In genomic region chr9:21748033-21748432, GRCm38 (mm10) we compare ENCODE assay signal across 9 mouse cellular contexts. TPM values are rescaled to one million over a fixed set of nuclear protein-coding genes. Genes with fewer than 3 reads are reported as not detected.
DNase-seq lines count a peak whose midpoint lies in the region; ATAC-seq lines count a peak whose summit lies in the region.
"Had no signal": no experiment of that assay in that cellular context is flagged by ENCODE, and none has a peak within 500 bp of the region (broad histone marks: within the 10 kb centered on the region; RNA-seq: fewer than 3 reads in every experiment).

No protein-coding gene starts in this region.

- no peak for ATAC-seq in embryonic facial prominence, embryonic 14.5 days (ENCODE audit: low read depth)
- ATAC-seq in forebrain, embryonic 15.5 days (replicated peaks) = peak; percentile 67
- ATAC-seq in intestine, embryonic 15.5 days = no peak

- H3K27ac ChIP-seq in embryonic facial prominence, embryonic 14.5 days (replicated peaks; ENCODE audit: low read depth, low read length) = no peak overlapping the region
- no peak overlapping the region for H3K27ac ChIP-seq in embryonic facial prominence, embryonic 10.5 days (replicated peaks)
- peak overlapping the region; percentile 75 for H3K27ac ChIP-seq in forebrain, embryonic 15.5 days (replicated peaks)
- 0 out of 2 replicates have a peak overlapping the region, but pooled peaks have one; percentile 11 for H3K27ac ChIP-seq in intestine, embryonic 15.5 days
- H3K27ac ChIP-seq: limb, embryonic 15.5 days had no signal

- H3K9ac ChIP-seq in embryonic facial prominence, embryonic 14.5 days (ENCODE audit: low read depth, low read length) = peak overlapping the region; percentile 19; the same call in 1 of the 2 replicates
- H3K9ac ChIP-seq in forebrain, embryonic 15.5 days (replicated peaks) = no peak overlapping the region
- no peak overlapping the region for H3K9ac ChIP-seq in intestine, embryonic 15.5 days
- H3K9ac ChIP-seq: limb, embryonic 15.5 days had no signal

- peaks cover 69% of the 10 kb centered on the region for H3K36me3 ChIP-seq in embryonic facial prominence, embryonic 14.5 days (ENCODE audit: control insufficient read depth, insufficient read depth, low read length)
- H3K36me3 ChIP-seq in embryonic facial prominence, embryonic 10.5 days (replicated peaks) = peaks cover 80% of the 10 kb centered on the region
- H3K36me3 ChIP-seq in forebrain, embryonic 15.5 days = peaks cover 43% of the 10 kb centered on the region
- peaks cover 47% of the 10 kb centered on the region for H3K36me3 ChIP-seq in intestine, embryonic 15.5 days

- H3K4me2 ChIP-seq in embryonic facial prominence, embryonic 14.5 days (ENCODE audit: low read depth, low read length) = no peak overlapping the region
- H3K4me2 ChIP-seq in forebrain, embryonic 15.5 days (replicated peaks) = no peak overlapping the region
- no peak overlapping the region for H3K4me2 ChIP-seq in intestine, embryonic 15.5 days (replicated peaks)
- H3K4me2 ChIP-seq: limb, embryonic 15.5 days had no signal

- no peak overlapping the region for H3K4me3 ChIP-seq in embryonic facial prominence, embryonic 14.5 days (ENCODE audit: low read depth, low read length)
- no peak overlapping the region for H3K4me3 ChIP-seq in embryonic facial prominence, embryonic 10.5 days
- no peak overlapping the region for H3K4me3 ChIP-seq in forebrain, embryonic 15.5 days
- H3K4me3 ChIP-seq in intestine, embryonic 15.5 days (replicated peaks) = no peak overlapping the region
- H3K4me3 ChIP-seq: limb, embryonic 15.5 days had no signal

- 0 out of 2 replicates have a peak, but pooled peaks cover 3% of the 10 kb centered on the region for H3K4me1 ChIP-seq in embryonic facial prominence, embryonic 14.5 days (ENCODE audit: control insufficient read depth, insufficient read depth, low read length)
- peaks cover 12% of the 10 kb centered on the region for H3K4me1 ChIP-seq in embryonic facial prominence, embryonic 10.5 days
- H3K4me1 ChIP-seq in forebrain, embryonic 15.5 days = peaks cover 4% of the 10 kb centered on the region; the same call in 1 of the 2 replicates
- H3K4me1 ChIP-seq in intestine, embryonic 15.5 days (replicated peaks) = peaks cover 13% of the 10 kb centered on the region

- H3K27me3 ChIP-seq in embryonic facial prominence, embryonic 14.5 days (replicated peaks; ENCODE audit: control insufficient read depth, insufficient read depth, low read length) = no peaks in the 10 kb centered on the region
- no peaks in the 10 kb centered on the region for H3K27me3 ChIP-seq in embryonic facial prominence, embryonic 10.5 days (replicated peaks; ENCODE audit: low read depth, poor library complexity, severe bottlenecking)
- no peaks in the 10 kb centered on the region for H3K27me3 ChIP-seq in forebrain, embryonic 15.5 days
- H3K27me3 ChIP-seq in intestine, embryonic 15.5 days (replicated peaks) = no peaks in the 10 kb centered on the region
- H3K27me3 ChIP-seq: limb, embryonic 15.5 days had no signal

- DNase-seq in embryonic facial prominence, embryonic 14.5 days (ENCODE audit: low spot score) = peak; percentile 20
- DNase-seq in embryonic facial prominence, embryonic 10.5 days (ENCODE audit: low spot score) = no peak
- peak; percentile 94 for DNase-seq in MN1 (ENCODE audit: low spot score)
- DNase-seq in lung, postnatal 10 days = peak; percentile 87
- no peak for DNase-seq in gastrocnemius, adult 18-20 months (ENCODE audit: low spot score)
- DNase-seq in embryo, embryonic 10.5 days (ENCODE audit: low spot score) = no peak

- WGBS in embryonic facial prominence, embryonic 14.5 days = 58% methylated on average over 7 of the region's 7 CpGs
- WGBS in embryonic facial prominence, embryonic 10.5 days = 83% methylated on average over 7 of the region's 7 CpGs
- WGBS in forebrain, embryonic 15.5 days = 71% methylated on average over 7 of the region's 7 CpGs
- 45% methylated on average over 7 of the region's 7 CpGs for whole genome bisulfite sequencing in intestine, embryonic 15.5 days

- no peaks in the 10 kb centered on the region for H3K9me3 ChIP-seq in embryonic facial prominence, embryonic 14.5 days (ENCODE audit: control insufficient read depth, low read length)
- no peaks in the 10 kb centered on the region for H3K9me3 ChIP-seq in embryonic facial prominence, embryonic 10.5 days
- H3K9me3 ChIP-seq in forebrain, embryonic 15.5 days = no peaks in the 10 kb centered on the region
- no peaks in the 10 kb centered on the region for H3K9me3 ChIP-seq in intestine, embryonic 15.5 days
- H3K9me3 ChIP-seq: limb, embryonic 15.5 days had no signal

RNA-seq across cellular contexts. Expression of gene Spc24, which starts 12.1 kb away (rescaled TPM):
- 70.4 and 81.9 TPM in 2 replicates for polyA plus RNA-seq in embryonic facial prominence, embryonic 14.5 days (2014; fragmentation: Nextera tagmentation; extraction: Ambion mirVana)
- polyA plus RNA-seq in embryonic facial prominence, embryonic 10.5 days (2016; fragmentation: Nextera tagmentation; extraction: Ambion mirVana) = 187 TPM in 2 replicates
- 41.7 and 55.9 TPM in 2 replicates for polyA plus RNA-seq in forebrain, embryonic 15.5 days (2015; fragmentation: Nextera tagmentation; extraction: Ambion mirVana)
- polyA plus RNA-seq in intestine, embryonic 15.5 days (2015; fragmentation: Nextera tagmentation; extraction: Ambion mirVana) = 94.2 and 107 TPM in 2 replicates
- 1 to 10 TPM; 1.9 TPM for total RNA-seq in gastrocnemius, adult 18-20 months (2021)

RNA-seq across cellular contexts. Expression of gene Ldlr, which starts 24.8 kb away (rescaled TPM):
- polyA plus RNA-seq in embryonic facial prominence, embryonic 14.5 days (2014; fragmentation: Nextera tagmentation; extraction: Ambion mirVana) = 13.9 and 14.1 TPM in 2 replicates
- polyA plus RNA-seq in embryonic facial prominence, embryonic 10.5 days (2016; fragmentation: Nextera tagmentation; extraction: Ambion mirVana) = 51.6 and 55.9 TPM in 2 replicates
- polyA plus RNA-seq in forebrain, embryonic 15.5 days (2015; fragmentation: Nextera tagmentation; extraction: Ambion mirVana) = 15.9 and 17.3 TPM in 2 replicates
- 76.7 and 81.2 TPM in 2 replicates for polyA plus RNA-seq in intestine, embryonic 15.5 days (2015; fragmentation: Nextera tagmentation; extraction: Ambion mirVana)
- 1 to 10 TPM; 2.4 to 2.6 TPM for total RNA-seq in gastrocnemius, adult 18-20 months (2021)

RNA-seq across cellular contexts. Expression of gene Kank2, which starts 50.5 kb away (rescaled TPM):
- 10.7 and 12.1 TPM in 2 replicates for polyA plus RNA-seq in embryonic facial prominence, embryonic 14.5 days (2014; fragmentation: Nextera tagmentation; extraction: Ambion mirVana)
- 15.3 and 17.8 TPM in 2 replicates for polyA plus RNA-seq in embryonic facial prominence, embryonic 10.5 days (2016; fragmentation: Nextera tagmentation; extraction: Ambion mirVana)
- polyA plus RNA-seq in forebrain, embryonic 15.5 days (2015; fragmentation: Nextera tagmentation; extraction: Ambion mirVana) = 2.9 and 3.7 TPM in 2 replicates
- 16.3 and 16.7 TPM in 2 replicates for polyA plus RNA-seq in intestine, embryonic 15.5 days (2015; fragmentation: Nextera tagmentation; extraction: Ambion mirVana)
- total RNA-seq in gastrocnemius, adult 18-20 months (2021) = 10 to 100 TPM; 12.6 to 14.3 TPM

Comparison
In these comparisons a context has a peak if more than half of its experiments do, and no peak if none do; other contexts are left out.
1. DNase-seq: peak in embryonic facial prominence, embryonic 14.5 days (single experiment), MN1 (single experiment) and lung, postnatal 10 days (single experiment); none in embryonic facial prominence, embryonic 10.5 days (single experiment), gastrocnemius, adult 18-20 months (single experiment) and embryo, embryonic 10.5 days (single experiment).
2. H3K27ac ChIP-seq: peak in forebrain, embryonic 15.5 days (single experiment) and intestine, embryonic 15.5 days (single experiment); none in embryonic facial prominence, embryonic 14.5 days (single experiment) and embryonic facial prominence, embryonic 10.5 days (single experiment).